ENCODE assay signal across 7 mouse cellular contexts in the genomic region with DNA sequence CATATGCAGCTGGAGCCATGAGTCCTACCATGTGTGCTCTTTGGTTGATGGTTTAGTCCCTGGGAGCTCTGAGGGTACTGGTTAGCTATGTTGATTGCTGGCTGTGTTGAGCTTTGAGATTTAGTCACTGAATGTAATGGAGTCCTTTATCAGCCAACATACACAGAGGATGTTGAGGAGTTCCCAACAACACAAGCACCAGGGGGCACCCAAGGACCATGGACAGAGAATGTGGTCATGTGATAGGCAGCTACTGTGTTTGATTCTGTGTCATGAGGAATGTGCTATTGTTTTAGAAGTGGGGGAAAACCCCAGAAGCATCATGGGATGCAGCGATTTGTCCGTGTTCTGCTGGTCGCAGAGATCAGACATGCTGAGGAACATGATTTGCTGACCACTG.
A peak's percentile ranks its signal among the peaks of the same experiment; 100 is the strongest.
DNase-seq lines count a peak whose midpoint lies in the region; TF ChIP-seq lines count a peak whose summit lies in the region.
"Not testable (repeated sequence)": the region's sequence is repeated elsewhere in the genome, so short reads cannot be mapped to it uniquely, and the experiment has no call there.

No protein-coding gene starts in this region.

- TF ChIP-seq CTCF in gastrocnemius, adult 2 months (IDR thresholded peaks at IDR 0.05), result peak; percentile 41

- not testable (repeated sequence) for H3K27ac ChIP-seq in gastrocnemius, adult 2 months

- H3K4me3 ChIP-seq in gastrocnemius, adult 2 months, result not testable (repeated sequence)

- peak; percentile 25 for DNase-seq in adrenal gland, postnatal 10 days
- DNase-seq in cerebellum, adult 9-11 months, result peak; percentile 25
- DNase-seq in gastrocnemius, adult 2 months, result peak; percentile 17
- DNase-seq in heart, postnatal 4 days, result peak; percentile 37
- peak; percentile 20 to 28 for DNase-seq in kidney, postnatal 36 days
- DNase-seq in left cerebral cortex, postnatal 36 days (ENCODE audit: low spot score in 2 of 2), result peak; percentile 8 to 15
- peak; percentile 1 for DNase-seq in ovary, postnatal 10 days (ENCODE audit: low spot score)

- intact Hi-C loops in gastrocnemius, adult 2 months (cut with DNase I); left cerebral cortex, postnatal 36 days (cut with DNase I): not testable (repeated sequence)
